Mouse (Mus musculus) common myeloid progenitor, adult 5-6 weeks (primary cell): ENCODE results near the gene Optc. TPM values are rescaled to one million over a fixed set of nuclear protein-coding genes. Genes with fewer than 3 reads are reported as not detected.

Experiments used
- ATAC-seq: replicated peaks from 2 replicates; pipeline ENCODE4 v1.8.0; 2016; ENCODE audit warnings: low read depth, mild to moderate bottlenecking, moderate TSS enrichment, inconsistent platforms; ENCODE audit not compliant: poor library complexity, severe bottlenecking
- total RNA-seq: library from RNA; stranded (forward); fragments of 200-1000, 187-1606 nt; gene quantifications from 2 replicates; pipeline ENCODE4 v1.2.3, GENCODE M21; 2017

Gene Optc
- total RNA-seq, 1 experiment from 2014 or later: not detected

DNA sequence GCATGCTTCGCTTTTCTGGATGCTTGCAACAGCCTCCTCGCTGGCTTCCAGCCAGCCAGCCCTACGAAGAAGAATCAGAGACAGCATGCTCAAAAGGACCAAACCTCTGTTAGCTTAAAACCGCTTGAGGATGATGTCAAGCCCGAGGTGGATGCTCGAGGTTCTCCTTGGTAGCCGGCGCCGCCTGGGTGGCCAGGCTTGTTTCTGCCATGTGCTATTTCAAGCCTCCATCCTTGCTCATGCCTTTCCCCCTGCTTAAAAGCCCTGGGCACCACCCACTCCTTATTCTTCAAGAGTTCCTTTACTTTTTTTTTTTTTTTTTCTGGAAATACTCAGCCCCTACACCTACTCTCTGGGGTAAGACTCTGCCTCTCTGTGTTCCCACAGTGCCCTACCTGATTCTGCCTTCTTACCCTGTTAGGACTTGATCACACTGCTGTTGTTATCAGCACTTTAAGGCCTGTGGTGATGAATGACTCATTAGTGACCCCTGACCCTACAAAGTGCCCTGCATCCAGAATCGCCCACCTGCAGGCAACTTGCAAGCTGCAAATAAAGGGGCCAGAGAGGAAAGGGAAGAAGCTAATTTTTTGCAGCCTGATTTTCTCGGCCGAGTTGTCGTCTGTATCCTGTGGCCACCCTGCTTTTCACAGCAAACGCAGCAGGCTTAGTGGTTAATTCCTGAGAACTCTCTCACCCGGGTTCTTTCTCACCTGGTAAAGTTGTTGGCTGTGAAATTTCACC is 52.4 kb downstream of the Optc start:
- ATAC-seq: no peak

DNA sequence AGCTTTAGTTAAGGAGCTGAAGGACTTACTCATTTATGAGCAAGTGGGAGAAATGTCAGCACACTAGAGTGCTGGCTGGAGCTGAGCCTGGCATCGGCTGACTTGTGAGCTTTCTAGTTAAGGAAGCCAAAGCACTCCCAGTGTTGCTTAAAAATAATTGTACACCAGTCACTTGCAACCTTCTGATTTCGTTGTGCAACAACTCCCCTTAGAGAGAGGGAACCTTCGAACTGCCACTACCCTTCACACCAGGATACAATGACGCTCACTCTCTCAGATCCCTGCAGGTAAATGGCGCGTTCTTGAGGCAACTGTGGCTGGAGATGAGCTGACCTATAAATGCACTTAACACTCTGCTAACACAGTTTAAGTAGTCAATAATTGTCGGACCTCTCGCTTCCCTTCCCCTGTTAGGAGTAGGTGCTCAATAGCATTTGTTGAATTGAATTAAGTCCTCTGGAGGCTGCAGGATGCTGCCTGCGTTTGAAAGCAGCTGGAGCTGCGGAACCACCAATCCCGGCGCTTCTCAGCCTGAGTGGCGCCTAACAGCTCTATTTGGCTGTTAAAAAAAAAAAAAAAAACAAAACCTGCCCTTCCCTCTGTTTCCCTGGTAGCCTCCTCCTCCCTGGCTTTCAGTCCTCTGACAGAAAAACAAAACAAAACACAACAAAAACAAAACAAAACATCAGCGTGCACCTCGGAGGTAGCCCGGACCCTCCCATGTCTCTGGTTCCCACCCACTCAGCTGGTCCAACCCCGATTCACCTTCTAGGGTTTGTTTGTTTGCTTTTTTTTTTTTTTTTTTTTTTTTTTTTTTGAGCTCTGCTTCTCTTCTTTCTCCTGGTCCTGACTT is 53.2 kb downstream of the Optc start:
- no peak for ATAC-seq

Other genes with a start within 250 kb of the Optc start
- gene Zbed6, start 247.1 kb downstream of the Optc start, total RNA-seq: 15.1 and 22.3 TPM in 2 replicates
- 12.5 and 13.7 TPM in 2 replicates for gene Gm38394, start 246.7 kb downstream of the Optc start, total RNA-seq
- 1.5 and 7.8 TPM in 2 replicates for gene Lax1, start 217.9 kb downstream of the Optc start, total RNA-seq
- 63.4 and 67.2 TPM in 2 replicates for gene Atp2b4, start 107.0 kb downstream of the Optc start, total RNA-seq
- not detected in 2 replicates for gene Prelp, start 13.4 kb upstream of the Optc start, total RNA-seq
- gene Fmod, start 129.3 kb upstream of the Optc start, total RNA-seq: not detected in 2 replicates
- 87.7 and 93.6 TPM in 2 replicates for gene Btg2, start 171.1 kb upstream of the Optc start, total RNA-seq
- gene Chit1, start 203.2 kb upstream of the Optc start, total RNA-seq: 0.53 and 0.55 TPM in 2 replicates